Mouse (Mus musculus) myocyte (in vitro differentiated cells): ENCODE measurements at regions not wholly inside any gene's neighbourhood (a gene's known extent, or its start where the extent isn't known, plus 50 kb on each side); places are given as distances from the start of the nearest gene placed in this dataset.

Experiments used
- H3K27me3 ChIP-seq: one replicate; pipeline ENCODE4 v1.6.1; 2011; ENCODE audit not compliant: control insufficient read depth, insufficient read depth, insufficient read length
- H3K36me3 ChIP-seq: one replicate; pipeline ENCODE4 v1.6.1; 2011; ENCODE audit not compliant: control insufficient read depth, insufficient read depth
- H3K4me2 ChIP-seq: one replicate; pipeline ENCODE4 v1.6.1; 2011; ENCODE audit warnings: low read depth, control low read depth
- H3K4me3 ChIP-seq: one replicate; pipeline ENCODE4 v1.5.1; 2011; ENCODE audit warnings: mild to moderate bottlenecking, control low read depth, moderate library complexity
- H3K79me2 ChIP-seq: one replicate; pipeline ENCODE4 v1.6.1; 2011; ENCODE audit not compliant: control insufficient read depth, insufficient read depth
- H3ac ChIP-seq: one replicate; pipeline ENCODE4 v1.6.1; 2011; ENCODE audit not compliant: control insufficient read depth, insufficient read length
- CEBPB ChIP-seq: IDR thresholded peaks from 2 replicates; pipeline ENCODE4 v1.6.1; 2011; ENCODE audit warnings: mild to moderate bottlenecking, moderate library complexity; ENCODE audit not compliant: poor library complexity, insufficient read depth, severe bottlenecking
- E2F4 ChIP-seq: IDR thresholded peaks from one replicate; pipeline ENCODE4 v1.6.1; 2011; ENCODE audit warnings: mild to moderate bottlenecking, control low read depth, moderate library complexity; ENCODE audit not compliant: insufficient read depth
- MAX ChIP-seq: IDR thresholded peaks from one replicate; pipeline ENCODE4 v1.6.1; 2011; ENCODE audit warnings: low read depth, mild to moderate bottlenecking, control low read depth
- MYOD1 ChIP-seq, 3 experiments: IDR thresholded peaks; one replicate each; pipeline ENCODE4 v1.6.1; 2011; ENCODE audit warnings: control low read depth in 2 of 3, low read depth in 2 of 3, mild to moderate bottlenecking in 2 of 3, moderate library complexity in 1 of 3; ENCODE audit not compliant: insufficient read length in 2 of 3, control insufficient read depth in 1 of 3
- MYOG ChIP-seq, 3 experiments: IDR thresholded peaks; one replicate each; pipeline ENCODE4 v1.6.1; 2011; ENCODE audit warnings: control low read depth in 2 of 3, low read depth in 2 of 3, mild to moderate bottlenecking in 2 of 3; ENCODE audit not compliant: insufficient read length in 2 of 3, control insufficient read depth in 1 of 3, insufficient read depth in 1 of 3
- POLR2A ChIP-seq: IDR thresholded peaks from one replicate; pipeline ENCODE4 v1.6.1; 2011; ENCODE audit warnings: low read depth, mild to moderate bottlenecking, control low read depth, moderate library complexity; ENCODE audit not compliant: insufficient read length
- POLR2AphosphoS2 ChIP-seq: IDR thresholded peaks from one replicate; pipeline ENCODE4 v1.6.1; 2011; ENCODE audit warnings: low read depth, control low read depth; ENCODE audit not compliant: insufficient read length
- REST ChIP-seq: IDR thresholded peaks from one replicate; pipeline ENCODE4 v1.6.1; 2011; ENCODE audit warnings: mild to moderate bottlenecking, control low read depth, moderate library complexity; ENCODE audit not compliant: insufficient read depth, insufficient read length
- SRF ChIP-seq: IDR thresholded peaks from one replicate; pipeline ENCODE4 v1.6.1; 2011; ENCODE audit warnings: low read depth; ENCODE audit not compliant: control insufficient read depth, insufficient read length
- TCF12 ChIP-seq: IDR thresholded peaks from one replicate; pipeline ENCODE4 v1.6.1; 2011; ENCODE audit warnings: mild to moderate bottlenecking, control low read depth; ENCODE audit not compliant: poor library complexity, insufficient read depth, severe bottlenecking
- TCF3 ChIP-seq: IDR thresholded peaks from one replicate; pipeline ENCODE4 v1.6.1; 2011; ENCODE audit warnings: low read depth, control low read depth; ENCODE audit not compliant: insufficient read length
- USF1 ChIP-seq: IDR thresholded peaks from one replicate; pipeline ENCODE4 v1.6.1; 2011; ENCODE audit warnings: low read depth, mild to moderate bottlenecking, control low read depth, moderate library complexity

DNA sequence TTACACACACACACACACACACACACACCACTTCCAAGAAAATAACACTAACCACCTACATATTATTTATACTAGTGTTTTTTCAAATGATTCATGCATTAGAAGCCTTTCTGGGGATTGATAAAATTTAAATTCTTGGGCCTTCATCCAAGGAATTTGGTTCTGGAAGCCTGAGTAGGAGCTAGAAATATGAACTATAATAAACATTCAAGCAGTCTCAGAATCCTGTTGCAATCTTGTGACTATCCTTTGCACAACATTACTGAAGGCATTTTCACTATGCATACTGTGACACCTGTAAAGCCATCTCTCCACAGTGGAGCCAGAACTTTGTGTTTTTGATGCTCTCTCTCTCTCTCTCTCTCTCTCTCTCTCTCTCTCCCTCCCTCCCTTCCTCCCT is 262.7 kb downstream of the Lmx1a start:
- H3K4me2 ChIP-seq: no peak overlapping the region
- no peaks in the 10 kb centered on the region for H3K79me2 ChIP-seq
- no peaks in the 10 kb centered on the region for H3K27me3 ChIP-seq
- TF ChIP-seq TCF3: no peak
- no peak for TF ChIP-seq SRF
- no peak overlapping the region for H3ac ChIP-seq
- H3K36me3 ChIP-seq: no peaks in the 10 kb centered on the region
- no peak overlapping the region for H3K4me3 ChIP-seq

DNA sequence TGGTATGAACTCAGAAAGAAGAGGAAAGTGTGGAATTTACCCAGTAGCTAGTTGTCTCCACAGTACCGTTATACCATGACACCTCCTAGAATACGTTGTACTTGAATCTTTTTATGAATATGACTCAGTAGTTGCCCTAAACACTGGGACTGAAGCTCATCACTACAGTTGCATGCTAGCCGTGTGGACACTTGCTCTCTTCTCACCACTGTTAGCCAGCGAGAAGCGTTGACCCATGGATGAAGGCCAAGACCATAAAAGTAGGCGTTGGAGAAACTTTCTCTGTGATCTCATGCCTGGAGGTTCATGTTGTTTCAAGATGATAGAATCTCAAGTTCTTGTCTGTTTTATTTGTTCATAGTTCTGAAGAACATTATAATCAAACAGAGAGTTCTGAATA is 269.5 kb downstream of the Lmx1a start:
- no peak for TF ChIP-seq USF1
- TF ChIP-seq E2F4: no peak
- TF ChIP-seq TCF12: no peak
- TF ChIP-seq TCF3: no peak
- no peak for TF ChIP-seq MYOG (IDR thresholded peaks at IDR 0.05; ENCODE audit: control insufficient read depth in 1 of 3, insufficient read depth in 1 of 3, insufficient read length in 2 of 3, low read depth in 2 of 3)
- TF ChIP-seq POLR2A: no peak
- no peak for TF ChIP-seq SRF
- no peak for TF ChIP-seq MYOD1 (IDR thresholded peaks at IDR 0.05; ENCODE audit: control insufficient read depth in 1 of 3, insufficient read length in 2 of 3, low read depth in 2 of 3)
- TF ChIP-seq MAX: no peak
- TF ChIP-seq REST: no peak
- no peak for TF ChIP-seq POLR2AphosphoS2
- TF ChIP-seq CEBPB: no peak
- Histone ChIP-seq H3K4me2 (no peak overlapping the region), H3K36me3 (no peaks in the 10 kb centered on the region), H3K4me3 (no peak overlapping the region), H3ac (no peak overlapping the region), H3K27me3 (no peaks in the 10 kb centered on the region), H3K79me2 (no peaks in the 10 kb centered on the region)

DNA sequence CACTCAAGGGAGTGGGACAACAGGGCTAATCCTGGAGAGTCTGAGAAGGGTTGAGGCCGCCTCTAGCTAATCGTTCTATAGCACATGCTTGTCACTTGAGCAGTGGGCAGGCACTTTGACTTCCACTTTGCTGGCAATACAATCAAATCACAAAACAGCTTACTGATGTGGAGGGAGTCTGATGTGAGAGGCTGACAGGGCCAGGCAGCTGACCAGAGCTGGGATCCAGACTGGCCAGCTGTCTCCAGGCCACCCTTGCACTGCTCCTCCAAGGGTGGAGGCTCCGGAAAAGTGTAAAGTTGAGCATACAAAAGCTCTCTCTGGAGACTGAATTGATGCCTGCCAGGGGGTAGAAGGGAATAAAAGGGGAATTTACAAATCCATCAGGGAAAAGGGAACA is 280.5 kb downstream of the Lmx1a start:
- Histone ChIP-seq H3K4me2 (no peak overlapping the region), H3K27me3 (no peaks in the 10 kb centered on the region), H3ac (no peak overlapping the region), H3K36me3 (no peaks in the 10 kb centered on the region), H3K4me3 (no peak overlapping the region), H3K79me2 (no peaks in the 10 kb centered on the region)
- TF ChIP-seq POLR2AphosphoS2 (no peak), CEBPB (no peak), MYOD1 (IDR thresholded peaks at IDR 0.05; ENCODE audit: control insufficient read depth in 1 of 3, insufficient read length in 2 of 3, low read depth in 2 of 3) (no peak), MAX (no peak), USF1 (no peak), POLR2A (no peak), SRF (no peak), MYOG (IDR thresholded peaks at IDR 0.05; ENCODE audit: control insufficient read depth in 1 of 3, insufficient read depth in 1 of 3, insufficient read length in 2 of 3, low read depth in 2 of 3) (no peak), REST (no peak), E2F4 (no peak), TCF3 (no peak), TCF12 (no peak)

DNA sequence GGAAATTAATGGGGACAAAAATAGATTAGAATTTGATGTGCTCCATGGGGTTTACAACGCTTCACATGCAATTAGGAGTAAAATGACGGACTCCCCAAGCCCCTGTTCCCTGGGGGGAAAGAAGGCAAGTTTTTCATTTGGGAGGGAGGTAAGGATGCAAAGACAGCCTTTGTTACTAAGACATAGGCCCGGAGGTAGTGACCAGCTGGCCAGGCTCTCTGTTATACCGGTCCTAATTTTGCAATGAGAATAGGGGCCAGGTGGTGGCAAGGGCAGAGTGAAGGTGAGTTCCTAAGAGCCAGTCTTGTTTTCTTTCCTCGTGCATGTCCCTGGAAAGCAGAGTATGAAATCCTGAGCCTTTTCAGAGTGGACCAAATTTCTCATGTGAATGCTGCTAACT is 280.9 kb downstream of the Lmx1a start:
- TF ChIP-seq E2F4: no peak
- TF ChIP-seq MYOG (IDR thresholded peaks at IDR 0.05; ENCODE audit: control insufficient read depth in 1 of 3, insufficient read depth in 1 of 3, insufficient read length in 2 of 3, low read depth in 2 of 3): no peak
- TF ChIP-seq MAX: no peak
- no peak for TF ChIP-seq CEBPB
- TF ChIP-seq POLR2A: no peak
- TF ChIP-seq USF1: no peak
- TF ChIP-seq POLR2AphosphoS2: no peak
- TF ChIP-seq SRF: no peak
- no peak for TF ChIP-seq MYOD1 (IDR thresholded peaks at IDR 0.05; ENCODE audit: control insufficient read depth in 1 of 3, insufficient read length in 2 of 3, low read depth in 2 of 3)
- no peak for TF ChIP-seq TCF3
- no peak for TF ChIP-seq TCF12
- H3K4me2 ChIP-seq: no peak overlapping the region
- H3K4me3 ChIP-seq: no peak overlapping the region
- no peak overlapping the region for H3ac ChIP-seq
- no peaks in the 10 kb centered on the region for H3K27me3 ChIP-seq
- H3K79me2 ChIP-seq: no peaks in the 10 kb centered on the region
- no peaks in the 10 kb centered on the region for H3K36me3 ChIP-seq

DNA sequence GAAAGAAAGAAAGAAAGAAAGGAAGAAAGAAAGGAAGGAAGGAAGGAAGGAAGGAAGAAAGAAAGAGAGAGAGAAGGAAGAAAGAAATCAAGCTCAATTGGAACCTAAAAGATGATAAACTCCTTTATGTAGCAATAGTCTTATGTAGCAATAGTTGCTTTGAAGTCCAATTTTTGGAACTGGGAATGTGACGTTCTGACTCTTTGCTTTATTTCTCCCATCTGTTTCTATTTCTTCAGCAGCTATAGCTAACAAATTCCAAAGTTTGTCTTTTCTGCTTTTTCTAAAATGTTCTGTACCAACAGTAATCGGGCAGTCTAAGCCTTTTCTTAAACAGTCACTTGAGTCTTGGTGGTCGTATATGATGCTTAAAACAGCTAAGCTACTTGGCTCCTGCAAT is 287.7 kb downstream of the Lmx1a start:
- Histone ChIP-seq H3K27me3 (no peaks in the 10 kb centered on the region), H3K36me3 (no peaks in the 10 kb centered on the region), H3K4me2 (no peak overlapping the region), H3K79me2 (no peaks in the 10 kb centered on the region), H3ac (no peak overlapping the region), H3K4me3 (no peak overlapping the region)
- TF ChIP-seq SRF: no peak
- no peak for TF ChIP-seq MYOG (IDR thresholded peaks at IDR 0.05; ENCODE audit: control insufficient read depth in 1 of 3, insufficient read depth in 1 of 3, insufficient read length in 2 of 3, low read depth in 2 of 3)
- no peak for TF ChIP-seq USF1
- TF ChIP-seq POLR2A: no peak
- no peak for TF ChIP-seq POLR2AphosphoS2
- no peak for TF ChIP-seq TCF12
- no peak for TF ChIP-seq MAX
- no peak for TF ChIP-seq TCF3
